In genomic region chr4:123589496-123589895, GRCm38 (mm10) we compare ENCODE assay signal across 13 mouse cellular contexts.
DNase-seq lines count a peak whose midpoint lies in the region; ATAC-seq and TF ChIP-seq lines count a peak whose summit lies in the region.
"Had no signal": no experiment of that assay in that cellular context is flagged by ENCODE, and none has a peak within 500 bp of the region (broad histone marks: within the 10 kb centered on the region; RNA-seq: fewer than 3 reads in every experiment).

No protein-coding gene starts in this region.

- H3K4me3 ChIP-seq in embryonic facial prominence, embryonic 13.5 days = no peak overlapping the region
- H3K4me3 ChIP-seq in embryonic facial prominence, embryonic 10.5 days = no peak overlapping the region
- H3K4me3 ChIP-seq in hindbrain, embryonic 13.5 days = no peak overlapping the region
- no peak overlapping the region for H3K4me3 ChIP-seq in hindbrain, embryonic 11.5 days (ENCODE audit: low read depth, low read length)
- no peak overlapping the region for H3K4me3 ChIP-seq in lung, postnatal 0 days (ENCODE audit: low read depth, low read length)
- H3K4me3 ChIP-seq in stomach, embryonic 15.5 days (replicated peaks) = no peak overlapping the region
- H3K4me3 ChIP-seq: forebrain, embryonic 10.5 days; limb, embryonic 13.5 days had no signal

- DNase-seq in embryonic facial prominence, embryonic 10.5 days (ENCODE audit: low spot score) = no peak
- no peak for DNase-seq in hindbrain, embryonic 11.5 days (ENCODE audit: low spot score)
- no peak for DNase-seq in lung, postnatal 0 days (ENCODE audit: low spot score)
- DNase-seq in lung, adult 18-20 months = no peak
- DNase-seq in retina, postnatal 1 day = no peak
- DNase-seq: cerebellum, adult 11-12 months; gastrocnemius, postnatal 25 days; thymus, postnatal 14 days had no signal

- ATAC-seq in embryonic facial prominence, embryonic 13.5 days (ENCODE audit: insufficient number of reproducible peaks, insufficient read depth, low FRiP score, low TSS enrichment, low read depth) = no peak
- no peak for ATAC-seq in hindbrain, embryonic 13.5 days (ENCODE audit: low FRiP score)
- ATAC-seq in hindbrain, embryonic 11.5 days (ENCODE audit: low FRiP score) = no peak
- no peak for ATAC-seq in lung, postnatal 0 days
- ATAC-seq in stomach, embryonic 15.5 days (ENCODE audit: insufficient read depth, low FRiP score, low read depth) = no peak

- H3K9ac ChIP-seq in embryonic facial prominence, embryonic 13.5 days = no peak overlapping the region
- no peak overlapping the region for H3K9ac ChIP-seq in hindbrain, embryonic 13.5 days
- no peak overlapping the region for H3K9ac ChIP-seq in hindbrain, embryonic 11.5 days (ENCODE audit: low read depth, low read length)
- no peak overlapping the region for H3K9ac ChIP-seq in lung, postnatal 0 days (replicated peaks; ENCODE audit: low read depth)
- H3K9ac ChIP-seq in stomach, embryonic 15.5 days = no peak overlapping the region
- H3K9ac ChIP-seq: limb, embryonic 13.5 days had no signal

- H3K4me2 ChIP-seq in embryonic facial prominence, embryonic 13.5 days = no peak overlapping the region
- no peak overlapping the region for H3K4me2 ChIP-seq in hindbrain, embryonic 13.5 days
- no peak overlapping the region for H3K4me2 ChIP-seq in hindbrain, embryonic 11.5 days (replicated peaks; ENCODE audit: low read depth, low read length)
- H3K4me2 ChIP-seq in lung, postnatal 0 days (replicated peaks; ENCODE audit: low read depth, low read length) = no peak overlapping the region
- no peak overlapping the region for H3K4me2 ChIP-seq in stomach, embryonic 15.5 days
- H3K4me2 ChIP-seq: limb, embryonic 13.5 days had no signal

- H3K27me3 ChIP-seq in embryonic facial prominence, embryonic 13.5 days = no peaks in the 10 kb centered on the region
- no peaks in the 10 kb centered on the region for H3K27me3 ChIP-seq in embryonic facial prominence, embryonic 10.5 days (replicated peaks; ENCODE audit: low read depth, poor library complexity, severe bottlenecking)
- no peaks in the 10 kb centered on the region for H3K27me3 ChIP-seq in hindbrain, embryonic 13.5 days
- H3K27me3 ChIP-seq in hindbrain, embryonic 11.5 days (ENCODE audit: control insufficient read depth, insufficient read depth, low read length) = no peaks in the 10 kb centered on the region
- H3K27me3 ChIP-seq in lung, postnatal 0 days (replicated peaks; ENCODE audit: insufficient read depth, low read length) = no peaks in the 10 kb centered on the region
- no peaks in the 10 kb centered on the region for H3K27me3 ChIP-seq in stomach, embryonic 15.5 days (replicated peaks)
- H3K27me3 ChIP-seq: limb, embryonic 13.5 days had no signal

- H3K27ac ChIP-seq in embryonic facial prominence, embryonic 13.5 days = peak overlapping the region; percentile 34; the same call in 1 of the 2 replicates
- no peak overlapping the region for H3K27ac ChIP-seq in embryonic facial prominence, embryonic 10.5 days (replicated peaks)
- peak overlapping the region; percentile 45 for H3K27ac ChIP-seq in hindbrain, embryonic 13.5 days
- H3K27ac ChIP-seq in hindbrain, embryonic 11.5 days (ENCODE audit: low read depth, low read length) = no peak overlapping the region
- peak overlapping the region; percentile 82 for H3K27ac ChIP-seq in lung, postnatal 0 days (ENCODE audit: low read length)
- peak overlapping the region; percentile 65; the same call in 1 of the 2 replicates for H3K27ac ChIP-seq in stomach, embryonic 15.5 days
- H3K27ac ChIP-seq: forebrain, embryonic 10.5 days; limb, embryonic 13.5 days had no signal

- no peaks in the 10 kb centered on the region for H3K36me3 ChIP-seq in embryonic facial prominence, embryonic 13.5 days
- no peaks in the 10 kb centered on the region for H3K36me3 ChIP-seq in embryonic facial prominence, embryonic 10.5 days (replicated peaks)
- no peaks in the 10 kb centered on the region for H3K36me3 ChIP-seq in hindbrain, embryonic 13.5 days
- H3K36me3 ChIP-seq in hindbrain, embryonic 11.5 days (ENCODE audit: control insufficient read depth, insufficient read depth, low read length) = no peaks in the 10 kb centered on the region
- no peaks in the 10 kb centered on the region for H3K36me3 ChIP-seq in lung, postnatal 0 days (ENCODE audit: insufficient read depth, low read length)
- no peaks in the 10 kb centered on the region for H3K36me3 ChIP-seq in stomach, embryonic 15.5 days
- H3K36me3 ChIP-seq: forebrain, embryonic 10.5 days; limb, embryonic 13.5 days had no signal

- no peak for TF ChIP-seq EP300 in lung, postnatal 0 days (IDR thresholded peaks at IDR 0.05)

- TF ChIP-seq CTCF in lung, postnatal 0 days (IDR thresholded peaks at IDR 0.05) = no peak

- peaks cover 49% of the 10 kb centered on the region for H3K4me1 ChIP-seq in embryonic facial prominence, embryonic 13.5 days
- H3K4me1 ChIP-seq in embryonic facial prominence, embryonic 10.5 days = peaks cover 48% of the 10 kb centered on the region
- peaks cover 53% of the 10 kb centered on the region for H3K4me1 ChIP-seq in hindbrain, embryonic 13.5 days (replicated peaks)
- H3K4me1 ChIP-seq in hindbrain, embryonic 11.5 days (replicated peaks; ENCODE audit: control insufficient read depth, insufficient read depth, low read length) = peaks cover 3% of the 10 kb centered on the region
- peaks cover 10% of the 10 kb centered on the region; the same call in 1 of the 2 replicates for H3K4me1 ChIP-seq in lung, postnatal 0 days (ENCODE audit: insufficient read depth, low read depth, low read length)
- peaks cover 21% of the 10 kb centered on the region for H3K4me1 ChIP-seq in stomach, embryonic 15.5 days

- H3K9me3 ChIP-seq in embryonic facial prominence, embryonic 13.5 days = no peaks in the 10 kb centered on the region
- no peaks in the 10 kb centered on the region for H3K9me3 ChIP-seq in embryonic facial prominence, embryonic 10.5 days
- no peaks in the 10 kb centered on the region for H3K9me3 ChIP-seq in hindbrain, embryonic 13.5 days
- H3K9me3 ChIP-seq in hindbrain, embryonic 11.5 days (ENCODE audit: control insufficient read depth, low read length) = no peaks in the 10 kb centered on the region
- no peaks in the 10 kb centered on the region for H3K9me3 ChIP-seq in lung, postnatal 0 days (ENCODE audit: low read length)
- H3K9me3 ChIP-seq in stomach, embryonic 15.5 days = no peaks in the 10 kb centered on the region
- H3K9me3 ChIP-seq: forebrain, embryonic 10.5 days; limb, embryonic 13.5 days had no signal

- 57% methylated on average over 3 of the region's 3 CpGs for WGBS in embryonic facial prominence, embryonic 13.5 days
- 64% methylated on average over 3 of the region's 3 CpGs for WGBS in embryonic facial prominence, embryonic 10.5 days
- WGBS in hindbrain, embryonic 13.5 days = 61% methylated on average over 3 of the region's 3 CpGs
- WGBS in hindbrain, embryonic 11.5 days = 74% methylated on average over 3 of the region's 3 CpGs
- 47% methylated on average over 3 of the region's 3 CpGs for WGBS in lung, postnatal 0 days
- 70% methylated on average over 3 of the region's 3 CpGs for WGBS in stomach, embryonic 15.5 days

Comparison
In these comparisons a context has a peak if more than half of its experiments do, and no peak if none do; other contexts are left out.
1. H3K27ac ChIP-seq: peak in embryonic facial prominence, embryonic 13.5 days (single experiment), hindbrain, embryonic 13.5 days (single experiment), lung, postnatal 0 days (single experiment) and stomach, embryonic 15.5 days (single experiment); none in embryonic facial prominence, embryonic 10.5 days (single experiment) and hindbrain, embryonic 11.5 days (single experiment).